Mouse (Mus musculus) myocyte (in vitro differentiated cells): ENCODE results near the gene Ndst4.

Experiments used
- CEBPB ChIP-seq: IDR thresholded peaks from 2 replicates; pipeline ENCODE4 v1.6.1; 2011; ENCODE audit warnings: mild to moderate bottlenecking, moderate library complexity; ENCODE audit not compliant: poor library complexity, insufficient read depth, severe bottlenecking
- E2F4 ChIP-seq: IDR thresholded peaks from one replicate; pipeline ENCODE4 v1.6.1; 2011; ENCODE audit warnings: mild to moderate bottlenecking, control low read depth, moderate library complexity; ENCODE audit not compliant: insufficient read depth
- MAX ChIP-seq: IDR thresholded peaks from one replicate; pipeline ENCODE4 v1.6.1; 2011; ENCODE audit warnings: low read depth, mild to moderate bottlenecking, control low read depth
- MYOD1 ChIP-seq, 3 experiments: IDR thresholded peaks; one replicate each; pipeline ENCODE4 v1.6.1; 2011; ENCODE audit warnings: control low read depth in 2 of 3, low read depth in 2 of 3, mild to moderate bottlenecking in 2 of 3, moderate library complexity in 1 of 3; ENCODE audit not compliant: insufficient read length in 2 of 3, control insufficient read depth in 1 of 3
- MYOG ChIP-seq, 3 experiments: IDR thresholded peaks; one replicate each; pipeline ENCODE4 v1.6.1; 2011; ENCODE audit warnings: control low read depth in 2 of 3, low read depth in 2 of 3, mild to moderate bottlenecking in 2 of 3; ENCODE audit not compliant: insufficient read length in 2 of 3, control insufficient read depth in 1 of 3, insufficient read depth in 1 of 3
- POLR2A ChIP-seq: IDR thresholded peaks from one replicate; pipeline ENCODE4 v1.6.1; 2011; ENCODE audit warnings: low read depth, mild to moderate bottlenecking, control low read depth, moderate library complexity; ENCODE audit not compliant: insufficient read length
- POLR2AphosphoS2 ChIP-seq: IDR thresholded peaks from one replicate; pipeline ENCODE4 v1.6.1; 2011; ENCODE audit warnings: low read depth, control low read depth; ENCODE audit not compliant: insufficient read length
- REST ChIP-seq: IDR thresholded peaks from one replicate; pipeline ENCODE4 v1.6.1; 2011; ENCODE audit warnings: mild to moderate bottlenecking, control low read depth, moderate library complexity; ENCODE audit not compliant: insufficient read depth, insufficient read length
- SRF ChIP-seq: IDR thresholded peaks from one replicate; pipeline ENCODE4 v1.6.1; 2011; ENCODE audit warnings: low read depth; ENCODE audit not compliant: control insufficient read depth, insufficient read length
- TCF12 ChIP-seq: IDR thresholded peaks from one replicate; pipeline ENCODE4 v1.6.1; 2011; ENCODE audit warnings: mild to moderate bottlenecking, control low read depth; ENCODE audit not compliant: poor library complexity, insufficient read depth, severe bottlenecking
- TCF3 ChIP-seq: IDR thresholded peaks from one replicate; pipeline ENCODE4 v1.6.1; 2011; ENCODE audit warnings: low read depth, control low read depth; ENCODE audit not compliant: insufficient read length
- USF1 ChIP-seq: IDR thresholded peaks from one replicate; pipeline ENCODE4 v1.6.1; 2011; ENCODE audit warnings: low read depth, mild to moderate bottlenecking, control low read depth, moderate library complexity

GRCm38 (mm10) chr3:125570602-125571001 is 166.7 kb downstream of the Ndst4 start:
- TF ChIP-seq POLR2AphosphoS2 (no peak), POLR2A (no peak), CEBPB (peak; percentile 44; the same call in 1 of the 2 replicates), E2F4 (no peak), USF1 (peak; percentile 51), MAX (no peak), TCF3 (no peak), TCF12 (no peak), SRF (no peak), REST (no peak), MYOG (IDR thresholded peaks at IDR 0.05; ENCODE audit: control insufficient read depth in 1 of 3, insufficient read depth in 1 of 3, insufficient read length in 2 of 3, low read depth in 2 of 3) (no peak), MYOD1 (IDR thresholded peaks at IDR 0.05; ENCODE audit: control insufficient read depth in 1 of 3, insufficient read length in 2 of 3, low read depth in 2 of 3) (no peak)
